Mouse (Mus musculus) kidney, embryonic 14.5 days (tissue): ENCODE measurements around the gene Rbm48. TPM values are rescaled to one million over a fixed set of nuclear protein-coding genes. Genes with fewer than 3 reads are reported as not detected.
A peak's percentile ranks its signal among the peaks of the same experiment; 100 is the strongest.

Experiments
- ATAC-seq: fragments of 200-750 bp; cut with Nextera tagmentation; 2 replicates; pipeline ENCODE4 v1.8.0; 2017; ENCODE audit warnings: moderate number of reproducible peaks, mild to moderate bottlenecking, moderate TSS enrichment, moderate library complexity; ENCODE audit not compliant: low FRiP score, low TSS enrichment
- H3K27ac ChIP-seq: fragments of 300-500 bp; sonication (generic); 2 replicates; pipeline ENCODE4 v1.5.1; 2014; ENCODE audit warnings: low read depth, mild to moderate bottlenecking, low read length, moderate library complexity, mixed read lengths
- H3K27me3 ChIP-seq: fragments of 300-500 bp; sonication (generic); 2 replicates; pipeline ENCODE4 v1.6.1; 2014; ENCODE audit warnings: mild to moderate bottlenecking, low read length; ENCODE audit not compliant: control insufficient read depth, insufficient read depth
- H3K36me3 ChIP-seq: fragments of 300-500 bp; sonication (generic); 2 replicates; pipeline ENCODE4 v1.6.1; 2014; ENCODE audit warnings: low read length, mixed read lengths; ENCODE audit not compliant: control insufficient read depth, insufficient read depth
- H3K4me1 ChIP-seq: fragments of 300-500 bp; sonication (generic); 2 replicates; pipeline ENCODE4 v1.6.1; 2014; ENCODE audit warnings: low read length, mixed read lengths; ENCODE audit not compliant: control insufficient read depth, insufficient read depth
- H3K4me2 ChIP-seq: fragments of 300-500 bp; sonication (generic); replicated peaks from 2 replicates; pipeline ENCODE4 v1.6.1; 2014; ENCODE audit warnings: low read depth, mild to moderate bottlenecking, low read length
- H3K4me3 ChIP-seq: fragments of 300-500 bp; sonication (generic); 2 replicates; pipeline ENCODE4 v1.5.1; 2014; ENCODE audit warnings: mild to moderate bottlenecking, low read length
- H3K9ac ChIP-seq: fragments of 300-500 bp; sonication (generic); 2 replicates; pipeline ENCODE4 v1.6.1; 2014; ENCODE audit warnings: low read depth, mild to moderate bottlenecking, low read length, moderate library complexity
- H3K9me3 ChIP-seq: fragments of 300-500 bp; sonication (generic); 2 replicates; pipeline ENCODE4 v1.6.1; 2016; ENCODE audit warnings: low read length; ENCODE audit not compliant: control insufficient read depth
- WGBS: fragments of 180-500 bp; shearing (Covaris S2); extraction: QIAGEN DNeasy Blood & Tissue Kit; methylation state at CpG from one replicate; pipeline ENCODE4 v1.1.7; 2014; 5-methylcytosine and 5-hydroxymethylcytosine counted together
- polyA plus RNA-seq: library from polyadenylated mRNA; unstranded; fragments of >200 nt; fragmentation: Nextera tagmentation; extraction: Ambion mirVana; gene quantifications from 2 replicates; pipeline ENCODE4 v1.2.1, GENCODE M21; 2014

Gene Rbm48
- 14.9 and 16.2 TPM in 2 replicates for polyA plus RNA-seq

GRCm38 (mm10) chr5:3596399-3596766 lies at the start of gene Rbm48:
Gene Rbm48 (minus strand): TSS chr5:3596585.
- H3K9ac ChIP-seq, result peak within 1 kb of the TSS; percentile 78
- no peaks in the 10 kb centered on the region for H3K9me3 ChIP-seq
- H3K4me2 ChIP-seq, result peak within 1 kb of the TSS; percentile 73
- H3K36me3 ChIP-seq, result peaks cover 3% of the 10 kb centered on the region; the same call in 1 of the 2 replicates
- no peak within 1 kb of the TSS for H3K27ac ChIP-seq
- ATAC-seq, result peak; percentile 81
- H3K27me3 ChIP-seq, result no peaks in the 10 kb centered on the region
- under 1% methylated on average over 31 of the region's 31 CpGs for WGBS
- peaks cover 8% of the 10 kb centered on the region for H3K4me1 ChIP-seq
- peak within 1 kb of the TSS; percentile 87 for H3K4me3 ChIP-seq

DNA sequence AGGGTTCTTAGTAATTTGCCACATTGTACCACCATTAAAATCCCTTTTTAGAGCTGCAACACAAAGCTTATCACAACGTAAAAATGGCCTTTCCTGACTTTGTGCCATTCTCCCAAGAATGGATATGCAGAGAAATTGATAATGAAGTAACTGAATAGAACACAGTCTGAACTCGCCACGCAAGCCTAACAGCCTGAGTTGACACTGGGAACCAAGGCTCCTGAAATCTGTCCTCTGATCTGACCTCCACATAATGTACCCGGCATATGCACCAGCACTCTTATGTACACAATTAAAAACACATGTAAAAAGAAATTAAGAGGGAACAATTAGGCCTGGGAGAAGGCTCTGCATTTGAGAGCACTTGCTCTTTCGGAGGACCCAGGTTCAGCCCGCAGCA lies 48.9 kb upstream of the Rbm48 start:
- Histone ChIP-seq H3K27me3 (no peaks in the 10 kb centered on the region), H3K9ac (no peak overlapping the region), H3K9me3 (no peaks in the 10 kb centered on the region), H3K4me1 (0 out of 2 replicates have a peak, but pooled peaks cover 6% of the 10 kb centered on the region), H3K4me2 (no peak overlapping the region), H3K4me3 (no peak overlapping the region), H3K36me3 (peaks cover 39% of the 10 kb centered on the region), H3K27ac (no peak overlapping the region)
- WGBS, result 87% methylated on average over 6 of the region's 6 CpGs
- ATAC-seq, result no peak

- H3K36me3 ChIP-seq, result peaks cover 41% of the 10 kb centered on the region
- no peak overlapping the region for H3K9ac ChIP-seq
- no peak overlapping the region for H3K4me3 ChIP-seq
- no peak for ATAC-seq
- H3K4me1 ChIP-seq, result 0 out of 2 replicates have a peak, but pooled peaks cover 6% of the 10 kb centered on the region
- H3K27me3 ChIP-seq, result no peaks in the 10 kb centered on the region
- H3K4me2 ChIP-seq, result no peak overlapping the region
- no peak overlapping the region for H3K27ac ChIP-seq
- WGBS, result 93% methylated on average over 6 of the region's 6 CpGs
- no peaks in the 10 kb centered on the region for H3K9me3 ChIP-seq
Observed at GRCm38 (mm10) chr5:3644621-3645020, 48.2 kb upstream of the Rbm48 start.

DNA sequence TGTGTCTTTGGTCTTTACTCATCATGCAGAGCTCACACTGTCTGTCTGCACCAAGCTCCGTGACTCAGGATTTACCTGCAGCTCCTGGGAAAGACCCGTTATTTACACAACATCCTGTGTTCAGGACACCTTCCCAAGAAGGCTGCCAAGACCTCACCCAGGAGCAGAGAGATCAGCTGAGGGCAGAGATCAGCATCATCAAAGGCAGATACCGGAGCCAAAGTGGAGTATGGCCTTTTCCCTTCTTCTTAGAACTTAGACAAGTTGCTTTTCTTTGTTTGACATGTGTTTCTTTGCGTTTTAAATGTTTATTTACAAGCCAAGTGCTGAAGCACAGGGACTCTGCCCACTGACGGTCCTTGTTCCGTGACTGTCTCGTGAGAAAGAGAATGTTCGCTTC lies 38.9 kb upstream of the Rbm48 start:
- Histone ChIP-seq H3K36me3 (peaks cover 7% of the 10 kb centered on the region; the same call in 1 of the 2 replicates), H3K4me3 (no peak overlapping the region), H3K27me3 (no peaks in the 10 kb centered on the region), H3K4me1 (no peaks in the 10 kb centered on the region), H3K9me3 (no peaks in the 10 kb centered on the region), H3K4me2 (no peak overlapping the region), H3K27ac (no peak overlapping the region), H3K9ac (no peak overlapping the region)
- 81% methylated on average over 8 of the region's 8 CpGs for WGBS
- ATAC-seq, result no peak

- no peak for ATAC-seq
- Histone ChIP-seq H3K4me2 (no peak overlapping the region), H3K36me3 (peaks cover 3% of the 10 kb centered on the region; the same call in 1 of the 2 replicates), H3K4me3 (no peak overlapping the region), H3K27me3 (no peaks in the 10 kb centered on the region), H3K9ac (no peak overlapping the region), H3K9me3 (no peaks in the 10 kb centered on the region), H3K4me1 (no peaks in the 10 kb centered on the region), H3K27ac (no peak overlapping the region)
- 76% methylated on average over 4 of the region's 4 CpGs for WGBS
Observed at GRCm38 (mm10) chr5:3633951-3634350, 37.6 kb upstream of the Rbm48 start.

GRCm38 (mm10) chr5:3633315-3633714 lies 36.9 kb upstream of the Rbm48 start:
- ATAC-seq, result no peak
- H3K9me3 ChIP-seq, result no peaks in the 10 kb centered on the region
- 93% methylated on average over 13 of the region's 13 CpGs for WGBS
- H3K4me3 ChIP-seq, result no peak overlapping the region
- no peaks in the 10 kb centered on the region for H3K27me3 ChIP-seq
- H3K36me3 ChIP-seq, result peaks cover 3% of the 10 kb centered on the region; the same call in 1 of the 2 replicates
- no peaks in the 10 kb centered on the region for H3K4me1 ChIP-seq
- H3K9ac ChIP-seq, result no peak overlapping the region
- no peak overlapping the region for H3K27ac ChIP-seq
- no peak overlapping the region for H3K4me2 ChIP-seq

DNA sequence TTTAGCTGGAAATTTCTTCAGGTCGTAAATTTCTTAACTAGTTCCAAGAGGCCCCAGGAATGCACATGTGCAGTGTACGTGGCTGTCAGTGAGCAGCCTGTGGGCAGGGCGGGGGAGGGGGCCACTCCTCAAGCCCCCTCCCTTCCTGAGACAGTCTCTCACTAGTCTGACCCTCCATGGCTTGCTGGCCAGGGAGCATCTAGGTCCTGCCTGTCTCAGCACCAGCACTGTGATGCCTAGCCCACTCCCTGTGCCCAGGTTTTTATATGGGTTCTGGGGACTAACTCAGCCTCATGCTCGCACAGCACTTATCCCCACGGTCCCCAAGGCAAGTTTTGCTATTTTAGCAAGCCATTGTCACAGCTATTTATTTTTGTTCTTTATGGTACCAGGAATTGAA lies 35.9 kb upstream of the Rbm48 start:
- no peaks in the 10 kb centered on the region for H3K27me3 ChIP-seq
- 72% methylated on average over 5 of the region's 5 CpGs for WGBS
- ATAC-seq, result no peak
- H3K4me3 ChIP-seq, result no peak overlapping the region
- peaks cover 3% of the 10 kb centered on the region; the same call in 1 of the 2 replicates for H3K36me3 ChIP-seq
- H3K4me2 ChIP-seq, result no peak overlapping the region
- no peaks in the 10 kb centered on the region for H3K9me3 ChIP-seq
- H3K9ac ChIP-seq, result no peak overlapping the region
- no peaks in the 10 kb centered on the region for H3K4me1 ChIP-seq
- no peak overlapping the region for H3K27ac ChIP-seq

- H3K9ac ChIP-seq, result no peak overlapping the region
- no peak overlapping the region for H3K4me2 ChIP-seq
- H3K9me3 ChIP-seq, result no peaks in the 10 kb centered on the region
- H3K27ac ChIP-seq, result no peak overlapping the region
- WGBS, result 48% methylated on average over 16 of the region's 16 CpGs
- H3K4me1 ChIP-seq, result no peaks in the 10 kb centered on the region
- peaks cover 3% of the 10 kb centered on the region; the same call in 1 of the 2 replicates for H3K36me3 ChIP-seq
- H3K27me3 ChIP-seq, result no peaks in the 10 kb centered on the region
- peak; percentile 78; the same call in 1 of the 2 replicates for ATAC-seq
- H3K4me3 ChIP-seq, result no peak overlapping the region
Observed at GRCm38 (mm10) chr5:3631512-3632271, 35.3 kb upstream of the Rbm48 start.

DNA sequence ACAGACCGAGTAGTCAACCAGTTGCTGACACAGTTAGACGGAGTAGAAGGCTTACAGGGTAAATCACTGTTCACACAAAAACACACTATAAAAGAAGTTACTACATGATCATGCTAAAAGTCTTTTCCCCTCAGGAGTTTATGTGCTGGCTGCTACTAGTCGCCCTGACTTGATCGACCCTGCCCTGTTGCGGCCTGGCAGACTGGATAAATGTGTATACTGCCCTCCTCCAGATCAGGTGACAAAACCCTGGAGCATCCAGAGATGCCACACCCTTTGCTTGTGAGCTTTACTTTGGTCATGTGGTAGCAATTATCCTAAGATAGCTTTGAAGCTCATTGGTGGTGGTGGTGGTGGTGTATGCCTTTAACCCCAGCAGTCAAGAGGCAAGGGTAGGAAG lies 33.7 kb upstream of the Rbm48 start:
- H3K27me3 ChIP-seq, result no peaks in the 10 kb centered on the region
- H3K9me3 ChIP-seq, result no peaks in the 10 kb centered on the region
- ATAC-seq, result no peak
- H3K4me1 ChIP-seq, result no peaks in the 10 kb centered on the region
- H3K4me3 ChIP-seq, result no peak overlapping the region
- no peak overlapping the region for H3K27ac ChIP-seq
- WGBS, result 83% methylated on average over 5 of the region's 5 CpGs
- peaks cover 8% of the 10 kb centered on the region; the same call in 1 of the 2 replicates for H3K36me3 ChIP-seq
- no peak overlapping the region for H3K4me2 ChIP-seq
- H3K9ac ChIP-seq, result no peak overlapping the region
